Mouse (Mus musculus): ENCODE measurements around the gene Sctr. TPM values are rescaled to one million over a fixed set of nuclear protein-coding genes. Genes with fewer than 3 reads are reported as not detected.

Gene Sctr
- total and polyA plus RNA-seq, 2 experiments = not detected

GRCm38 (mm10) chr1:120038594-120038993, 31.9 kb downstream of the Sctr start:
- DNase-seq (ENCODE audit: extremely low read depth, low read depth, low spot score) = no peak
- WGBS = 79% methylated on average over 9 of the region's 9 CpGs
- no peak overlapping the region for H3K4me3 ChIP-seq (ENCODE audit: insufficient read depth, low read depth, low read length)
- no peaks in the 10 kb centered on the region for H3K79me2 ChIP-seq (ENCODE audit: control insufficient read depth, insufficient read depth, low read length)
- H3K27ac ChIP-seq (replicated peaks; ENCODE audit: insufficient read depth, low read depth, low read length) = no peak overlapping the region
- no peak for TF ChIP-seq POLR2A (IDR thresholded peaks at IDR 0.05; ENCODE audit: extremely low read depth, insufficient read depth, low read length)
- no peak for TF ChIP-seq CTCF (IDR thresholded peaks at IDR 0.05; ENCODE audit: low read depth, low read length)
- peaks cover 8% of the 10 kb centered on the region; the same call in 1 of the 2 replicates for H3K4me1 ChIP-seq (ENCODE audit: control insufficient read depth, insufficient read depth, low read length)
- no peak overlapping the region for H3K9ac ChIP-seq (ENCODE audit: low read depth, low read length)
- H3K27me3 ChIP-seq (ENCODE audit: control insufficient read depth, insufficient read depth, low read length) = no peaks in the 10 kb centered on the region
- H3K36me3 ChIP-seq (ENCODE audit: control insufficient read depth, insufficient read depth, low read length) = no peaks in the 10 kb centered on the region

DNA sequence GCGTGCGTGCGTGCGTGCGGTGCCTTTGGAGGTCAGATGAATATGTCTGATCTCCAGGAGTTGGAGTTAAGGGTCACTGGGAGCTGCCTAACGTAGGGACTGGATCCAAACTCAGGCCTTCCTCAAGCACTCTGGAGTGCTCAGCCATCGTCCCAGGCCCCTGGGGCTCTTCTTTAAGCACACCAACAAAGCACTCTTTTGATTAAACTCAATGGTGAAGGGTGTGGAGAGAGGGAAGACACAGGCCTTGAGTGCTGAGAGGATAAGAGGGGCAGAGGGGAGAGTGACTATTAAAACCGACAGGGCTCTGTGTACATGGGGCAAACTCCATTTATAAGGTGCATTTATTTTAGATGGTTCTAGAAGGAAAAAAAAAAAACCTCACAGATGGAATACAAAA, 35.7 kb downstream of the Sctr start:
- no peak overlapping the region for H3K27ac ChIP-seq (replicated peaks; ENCODE audit: insufficient read depth, low read depth, low read length)
- H3K4me1 ChIP-seq (ENCODE audit: control insufficient read depth, insufficient read depth, low read length) = 0 out of 2 replicates have a peak, but pooled peaks cover 3% of the 10 kb centered on the region
- no peaks in the 10 kb centered on the region for H3K27me3 ChIP-seq (ENCODE audit: control insufficient read depth, insufficient read depth, low read length)
- no peak overlapping the region for H3K9ac ChIP-seq (ENCODE audit: low read depth, low read length)
- no peak for DNase-seq (ENCODE audit: extremely low read depth, low read depth, low spot score)
- H3K36me3 ChIP-seq (ENCODE audit: control insufficient read depth, insufficient read depth, low read length) = no peaks in the 10 kb centered on the region
- H3K79me2 ChIP-seq (ENCODE audit: control insufficient read depth, insufficient read depth, low read length) = no peaks in the 10 kb centered on the region
- WGBS = 92% methylated on average over 8 of the region's 8 CpGs
- no peak for TF ChIP-seq CTCF (IDR thresholded peaks at IDR 0.05; ENCODE audit: low read depth, low read length)
- TF ChIP-seq POLR2A (IDR thresholded peaks at IDR 0.05; ENCODE audit: extremely low read depth, insufficient read depth, low read length) = no peak
- H3K4me3 ChIP-seq (ENCODE audit: insufficient read depth, low read depth, low read length) = no peak overlapping the region

- 80% methylated on average over 16 of the region's 16 CpGs for WGBS
- Histone ChIP-seq H3K36me3 (ENCODE audit: control insufficient read depth, insufficient read depth, low read length) (no peaks in the 10 kb centered on the region), H3K4me1 (ENCODE audit: control insufficient read depth, insufficient read depth, low read length) (no peaks in the 10 kb centered on the region), H3K27me3 (ENCODE audit: control insufficient read depth, insufficient read depth, low read length) (no peaks in the 10 kb centered on the region), H3K79me2 (ENCODE audit: control insufficient read depth, insufficient read depth, low read length) (no peaks in the 10 kb centered on the region), H3K4me3 (ENCODE audit: insufficient read depth, low read depth, low read length) (no peak overlapping the region), H3K27ac (replicated peaks; ENCODE audit: insufficient read depth, low read depth, low read length) (no peak overlapping the region), H3K9ac (ENCODE audit: low read depth, low read length) (no peak overlapping the region)
- no peak for DNase-seq (ENCODE audit: extremely low read depth, low read depth, low spot score)
- no peak for TF ChIP-seq POLR2A (IDR thresholded peaks at IDR 0.05; ENCODE audit: extremely low read depth, insufficient read depth, low read length)
- no peak for TF ChIP-seq CTCF (IDR thresholded peaks at IDR 0.05; ENCODE audit: low read depth, low read length)
Measured at GRCm38 (mm10) chr1:120044584-120044983, 37.9 kb downstream of the Sctr start.

DNA sequence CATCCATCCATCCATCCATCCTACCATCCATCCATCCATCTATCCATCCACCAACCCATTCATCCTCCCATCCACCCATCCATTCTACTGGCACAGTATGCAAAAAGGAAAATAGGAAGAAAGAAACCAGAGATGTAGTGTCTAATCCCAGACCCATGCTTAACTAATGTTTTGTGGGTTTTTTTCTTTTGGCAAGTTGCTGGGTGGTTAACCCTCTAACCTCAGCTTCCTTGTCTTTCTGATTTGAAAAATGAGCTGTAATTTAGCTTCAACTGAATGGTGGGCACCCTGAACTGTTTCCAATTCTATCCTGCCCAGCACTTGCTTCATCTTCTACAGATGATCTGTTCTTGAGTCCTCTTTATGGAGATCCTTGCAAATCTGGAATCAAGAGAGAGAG, 40.6 kb downstream of the Sctr start:
- no peak for DNase-seq (ENCODE audit: extremely low read depth, low read depth, low spot score)
- Histone ChIP-seq H3K4me1 (ENCODE audit: control insufficient read depth, insufficient read depth, low read length) (no peaks in the 10 kb centered on the region), H3K9ac (ENCODE audit: low read depth, low read length) (no peak overlapping the region), H3K79me2 (ENCODE audit: control insufficient read depth, insufficient read depth, low read length) (no peaks in the 10 kb centered on the region), H3K27me3 (ENCODE audit: control insufficient read depth, insufficient read depth, low read length) (no peaks in the 10 kb centered on the region), H3K27ac (replicated peaks; ENCODE audit: insufficient read depth, low read depth, low read length) (no peak overlapping the region), H3K4me3 (ENCODE audit: insufficient read depth, low read depth, low read length) (no peak overlapping the region), H3K36me3 (ENCODE audit: control insufficient read depth, insufficient read depth, low read length) (no peaks in the 10 kb centered on the region)
- TF ChIP-seq POLR2A (IDR thresholded peaks at IDR 0.05; ENCODE audit: extremely low read depth, insufficient read depth, low read length) (no peak), CTCF (IDR thresholded peaks at IDR 0.05; ENCODE audit: low read depth, low read length) (no peak)

DNA sequence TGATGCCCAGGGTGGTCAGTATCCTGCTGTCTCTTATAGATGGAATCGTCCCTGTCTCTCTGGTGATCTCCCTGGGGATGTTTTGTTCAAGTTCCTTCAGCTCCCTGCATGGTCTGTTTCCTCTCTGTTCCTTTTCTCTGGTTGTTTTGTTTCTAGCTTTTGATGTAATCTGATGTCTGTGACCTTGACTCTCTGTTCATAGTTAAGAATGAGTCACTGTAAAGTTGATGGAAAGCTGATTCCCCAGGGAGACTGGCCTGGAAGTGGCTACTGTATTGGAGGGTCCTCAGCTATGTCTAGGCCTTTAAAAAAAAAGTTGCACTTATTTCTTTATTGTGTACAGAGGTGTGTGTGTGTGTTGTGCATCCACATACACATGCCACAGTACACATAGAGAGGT, 44.4 kb downstream of the Sctr start:
- 90% methylated on average over 1 of the region's 1 CpGs for WGBS
- Histone ChIP-seq H3K36me3 (ENCODE audit: control insufficient read depth, insufficient read depth, low read length) (no peaks in the 10 kb centered on the region), H3K79me2 (ENCODE audit: control insufficient read depth, insufficient read depth, low read length) (no peaks in the 10 kb centered on the region), H3K4me3 (ENCODE audit: insufficient read depth, low read depth, low read length) (no peak overlapping the region), H3K27me3 (ENCODE audit: control insufficient read depth, insufficient read depth, low read length) (no peaks in the 10 kb centered on the region), H3K27ac (replicated peaks; ENCODE audit: insufficient read depth, low read depth, low read length) (no peak overlapping the region), H3K9ac (ENCODE audit: low read depth, low read length) (no peak overlapping the region), H3K4me1 (ENCODE audit: control insufficient read depth, insufficient read depth, low read length) (no peaks in the 10 kb centered on the region)
- TF ChIP-seq CTCF (IDR thresholded peaks at IDR 0.05; ENCODE audit: low read depth, low read length) (no peak), POLR2A (IDR thresholded peaks at IDR 0.05; ENCODE audit: extremely low read depth, insufficient read depth, low read length) (no peak)
- DNase-seq (ENCODE audit: extremely low read depth, low read depth, low spot score) = no peak

DNA sequence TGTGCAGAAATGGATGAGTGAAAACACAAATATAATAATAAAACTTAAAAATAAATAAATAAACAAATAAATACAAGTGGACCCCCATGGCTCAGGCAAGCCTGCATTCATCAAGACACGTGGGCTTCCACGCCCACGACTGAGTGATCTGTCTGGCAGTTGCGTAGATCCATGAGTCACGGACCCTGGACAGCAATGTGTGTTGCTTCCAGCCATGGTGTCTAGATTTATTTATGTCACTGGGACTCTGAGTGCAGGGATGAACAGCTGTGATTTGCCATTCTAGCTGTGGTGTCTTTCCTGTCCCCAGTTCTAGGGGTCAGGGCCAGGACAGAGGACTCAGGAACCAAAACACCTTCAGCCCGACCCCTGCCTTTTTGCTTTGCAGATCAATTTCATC, 48.3 kb downstream of the Sctr start:
- H3K27me3 ChIP-seq (ENCODE audit: control insufficient read depth, insufficient read depth, low read length) = no peaks in the 10 kb centered on the region
- no peaks in the 10 kb centered on the region for H3K36me3 ChIP-seq (ENCODE audit: control insufficient read depth, insufficient read depth, low read length)
- WGBS = 89% methylated on average over 6 of the region's 6 CpGs
- TF ChIP-seq POLR2A (IDR thresholded peaks at IDR 0.05; ENCODE audit: extremely low read depth, insufficient read depth, low read length) (no peak), CTCF (IDR thresholded peaks at IDR 0.05; ENCODE audit: low read depth, low read length) (no peak)
- H3K27ac ChIP-seq (replicated peaks; ENCODE audit: insufficient read depth, low read depth, low read length) = no peak overlapping the region
- no peak overlapping the region for H3K9ac ChIP-seq (ENCODE audit: low read depth, low read length)
- H3K4me1 ChIP-seq (ENCODE audit: control insufficient read depth, insufficient read depth, low read length) = no peaks in the 10 kb centered on the region
- no peaks in the 10 kb centered on the region for H3K79me2 ChIP-seq (ENCODE audit: control insufficient read depth, insufficient read depth, low read length)
- no peak overlapping the region for H3K4me3 ChIP-seq (ENCODE audit: insufficient read depth, low read depth, low read length)
- DNase-seq (ENCODE audit: extremely low read depth, low read depth, low spot score) = no peak
